Mouse (Mus musculus) left cerebral cortex, postnatal 14 days (tissue): ENCODE measurements around the gene Slc35g1. TPM values are rescaled to one million over a fixed set of nuclear protein-coding genes. Genes with fewer than 3 reads are reported as not detected.
"Not testable (repeated sequence)": the region's sequence is repeated elsewhere in the genome, so short reads cannot be mapped to it uniquely, and the experiment has no call there.

ENCODE experiments used
- DNase-seq, 2 experiments: peaks; one replicate each; pipeline ENCODE4 v3.0.0; 2021 to 2022; ENCODE audit warnings: low spot score in 2 of 2, mixed read lengths in 1 of 2
- intact Hi-C: fragments of 180-260 bp; cut with DNase I; formaldehyde crosslinking; loops from one replicate; pipeline ENCODE4 v1.15.1; 2025
- total RNA-seq, 2 experiments: library from RNA; stranded (reverse); gene quantifications; 2 replicates each; pipeline ENCODE4 v1.2.3; 2021

Slc35g1 gene
- total RNA-seq, 2 experiments from 2014 or later: 2.6 to 3.5 TPM

DNA sequence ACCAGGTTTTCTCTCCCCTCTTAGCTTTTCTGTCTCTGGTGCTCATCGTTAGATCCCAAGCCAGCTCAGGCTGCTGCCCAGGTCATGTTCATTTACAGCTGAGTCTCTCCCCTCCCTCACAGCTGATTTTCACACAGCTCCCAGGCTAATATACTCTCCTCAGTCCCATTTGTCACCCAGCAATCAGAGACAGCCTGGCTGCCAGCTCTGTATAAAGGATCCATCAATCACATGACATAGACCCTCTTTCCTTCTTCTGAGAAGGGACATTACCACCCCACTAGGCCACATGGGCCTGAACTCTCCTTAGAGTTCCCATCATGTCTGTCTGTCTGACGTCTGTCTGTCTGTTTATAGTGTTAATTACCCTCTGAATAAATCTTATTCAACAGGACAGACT lies 22.4 kb upstream of the Slc35g1 start:
- intact Hi-C loops: no loop called here
- no peak for DNase-seq

DNA sequence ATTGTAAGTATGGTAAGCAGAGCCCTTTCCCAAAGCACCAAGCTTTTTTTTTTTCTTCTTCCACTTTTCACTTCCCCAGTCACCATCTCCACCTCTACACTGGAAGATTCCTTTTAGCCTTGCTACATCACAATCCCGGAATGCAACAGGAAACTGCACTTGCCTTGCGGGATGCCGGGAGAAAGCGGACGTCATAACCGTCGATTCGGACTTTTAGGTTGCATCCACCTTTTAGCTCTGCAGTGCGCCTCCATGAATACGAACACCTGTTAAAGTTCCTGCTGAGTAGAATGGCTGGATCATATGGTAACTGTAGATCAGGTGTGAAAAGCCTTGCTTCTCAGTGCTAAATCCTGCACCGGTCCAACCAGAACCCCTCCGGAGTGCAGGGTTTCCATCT lies 12.0 kb upstream of the Slc35g1 start:
- intact Hi-C loops: no loop called here
- DNase-seq: no peak

DNA sequence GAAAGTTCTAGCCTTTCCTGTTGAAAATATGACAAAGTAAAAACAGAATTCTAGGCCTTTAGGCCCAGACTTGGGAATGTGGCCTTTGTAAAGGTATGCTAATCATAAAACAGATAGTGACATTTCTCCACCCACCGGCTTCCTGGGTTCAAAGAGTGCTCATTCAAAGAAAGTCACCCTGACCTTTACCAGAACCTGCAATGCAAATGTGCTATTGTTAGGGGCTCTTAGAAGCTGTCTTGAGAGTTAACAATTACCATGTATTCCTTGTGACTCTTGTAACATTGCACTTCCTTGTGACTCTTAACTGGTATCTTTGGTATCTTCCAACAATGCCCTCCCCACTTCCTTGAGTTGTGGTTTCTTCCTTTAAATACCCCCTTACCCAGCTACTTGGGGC lies 8.8 kb upstream of the Slc35g1 start:
- intact Hi-C loops, DNase-seq: not testable (repeated sequence)

DNA sequence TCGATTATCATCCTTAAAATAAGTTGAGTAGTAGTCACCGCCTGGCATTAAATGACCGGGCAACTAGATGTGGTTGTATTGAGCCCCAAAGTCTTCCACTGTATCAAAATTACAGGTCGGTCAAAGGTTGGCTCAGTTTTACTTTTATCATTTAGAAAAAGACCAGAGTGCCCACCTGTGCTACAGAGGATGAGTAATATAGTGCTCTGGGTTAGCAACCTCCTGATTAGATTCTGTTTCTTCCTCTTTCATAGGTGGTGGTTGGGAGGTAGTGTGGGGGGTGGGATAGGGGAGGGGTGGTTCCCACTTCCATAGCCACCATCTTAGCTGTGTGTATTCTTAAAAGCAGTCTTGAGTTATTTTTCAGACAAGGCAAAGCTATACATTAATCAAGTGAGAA lies 7.9 kb upstream of the Slc35g1 start:
- intact Hi-C loops: no loop called here
- DNase-seq: no peak

DNA sequence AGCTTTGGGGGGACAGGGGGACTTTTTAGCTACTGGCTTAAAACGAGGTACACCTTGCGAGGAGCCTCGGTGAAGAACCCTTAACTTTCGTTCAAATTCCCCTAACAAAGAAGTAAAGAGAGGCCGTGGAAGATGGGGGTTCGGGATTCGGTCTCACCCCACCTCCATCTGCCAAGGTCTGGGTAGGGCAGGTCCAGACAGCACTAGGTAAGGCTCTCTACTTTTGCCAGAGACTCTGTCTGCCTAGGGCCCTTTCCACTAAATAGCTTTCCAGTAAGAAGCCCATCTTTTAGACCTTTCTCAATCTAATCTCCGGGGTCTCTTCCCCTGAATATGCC lies 822 bp downstream of the Slc35g1 start:
- no peak for DNase-seq
- intact Hi-C loops: no loop called here

DNA sequence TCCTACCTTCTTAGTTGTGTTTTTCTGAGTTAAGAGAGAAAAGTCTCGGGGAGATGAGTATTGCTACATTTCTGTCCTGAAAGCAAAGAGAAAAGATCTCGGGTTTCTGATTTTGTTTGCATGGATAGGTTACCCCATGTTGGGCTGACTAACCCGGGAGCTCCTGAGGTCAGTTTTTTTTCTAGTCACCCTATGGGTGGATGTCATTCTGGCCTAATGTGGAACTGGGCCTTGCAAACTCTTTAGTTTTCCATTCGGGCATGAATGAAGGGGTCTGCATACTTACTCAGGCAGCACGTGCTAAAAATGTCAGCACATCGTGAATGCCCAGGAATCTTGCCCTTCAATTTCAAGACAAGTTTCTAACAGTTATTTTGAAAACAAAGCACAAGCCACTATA lies 1.2 kb downstream of the Slc35g1 start:
- intact Hi-C loops: no loop called here
- DNase-seq: no peak

DNA sequence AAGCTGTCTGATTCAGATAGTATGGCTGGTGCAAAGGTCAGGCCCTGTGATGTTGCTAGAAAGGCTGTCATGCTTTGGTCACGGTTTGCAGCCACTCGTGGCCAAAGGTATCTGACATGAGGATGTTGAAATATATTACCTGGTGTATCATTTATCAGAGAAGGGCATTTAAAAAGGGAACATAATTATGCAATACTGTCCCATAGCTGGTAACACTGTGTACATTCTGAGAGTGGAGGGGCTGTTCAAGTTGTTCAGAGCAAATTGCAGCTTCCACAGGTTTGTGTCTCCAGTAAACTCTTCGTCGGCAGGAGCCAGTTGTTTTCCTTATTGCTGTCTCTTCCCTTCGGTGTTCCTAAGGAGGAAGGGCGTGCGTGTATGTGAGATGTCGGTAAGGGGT lies 3.2 kb downstream of the Slc35g1 start:
- no peak for DNase-seq
- intact Hi-C loops: no loop called here

DNA sequence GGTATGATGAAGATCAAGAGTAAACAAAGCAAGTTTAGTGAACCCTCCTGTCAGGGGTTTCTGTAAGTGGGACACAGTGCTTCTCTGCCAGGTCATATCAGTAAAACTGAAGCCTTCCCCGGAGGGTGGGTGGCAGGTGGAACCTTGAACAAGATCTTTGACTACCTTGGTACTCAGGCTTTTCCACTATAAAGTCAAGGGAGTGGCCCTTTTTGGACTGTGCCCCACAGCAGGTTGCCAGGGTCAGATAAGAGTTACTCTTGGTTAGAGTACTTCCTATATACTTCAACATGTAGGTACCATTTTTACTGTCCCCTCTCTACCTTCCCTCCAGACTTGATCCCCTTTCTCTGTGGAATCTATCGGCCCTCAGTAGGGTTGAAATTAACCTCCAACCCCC lies 5.1 kb downstream of the Slc35g1 start:
- intact Hi-C loops: no loop called here
- DNase-seq: no peak

DNA sequence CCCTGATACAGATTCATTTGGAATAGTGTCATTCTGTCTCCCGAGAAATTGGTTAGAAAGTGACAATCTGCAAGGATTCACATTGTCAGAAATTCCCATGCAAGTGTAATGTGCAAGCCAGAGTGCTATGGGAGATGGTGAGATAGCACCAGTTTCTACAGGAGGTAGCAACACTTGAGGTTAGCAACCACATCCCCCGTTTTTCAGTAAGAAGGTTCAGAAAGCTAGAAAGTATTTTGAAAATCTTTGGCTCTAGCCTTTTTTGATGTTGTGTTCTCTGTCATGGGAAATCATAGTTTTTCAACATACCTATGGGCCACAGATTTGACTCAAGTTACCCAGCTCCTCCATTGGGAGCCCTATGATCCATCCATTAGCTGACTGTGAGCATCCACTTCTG lies 5.6 kb downstream of the Slc35g1 start:
- no peak for DNase-seq
- intact Hi-C loops: no loop called here

DNA sequence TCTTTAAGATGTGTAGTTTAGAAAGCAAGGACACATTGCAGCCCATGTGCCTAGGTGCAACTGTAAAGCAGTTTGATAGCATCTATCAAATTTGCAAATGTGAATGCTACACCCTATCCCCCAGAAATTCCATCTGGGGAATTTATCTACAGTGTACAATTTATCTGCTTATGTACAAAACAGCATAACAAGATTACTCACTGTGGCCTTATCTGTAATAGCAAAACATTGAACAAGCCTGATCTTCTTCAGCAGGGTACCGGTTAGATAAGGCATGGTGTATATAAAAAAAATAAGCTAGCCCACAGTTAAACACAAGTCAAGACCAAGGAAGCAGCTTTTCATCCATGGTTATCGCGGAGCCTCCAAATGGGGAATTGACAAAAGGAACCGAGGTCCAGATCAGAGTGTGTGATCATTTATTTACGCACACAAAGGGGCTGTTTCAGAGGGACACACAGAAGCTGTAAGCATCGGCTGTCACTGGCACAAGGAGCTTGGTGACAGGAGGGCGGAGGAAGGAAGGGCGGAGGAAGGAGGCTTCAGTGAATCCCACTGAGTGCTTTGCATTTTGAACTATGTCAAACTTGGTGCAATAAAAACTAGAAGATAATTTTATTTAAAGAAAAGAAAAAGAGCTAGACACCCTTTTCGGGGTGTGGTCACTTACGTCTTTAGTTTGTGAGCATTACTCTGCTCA lies 14.7 kb downstream of the Slc35g1 start:
- intact Hi-C loops: no loop called here
- DNase-seq: no peak

DNA sequence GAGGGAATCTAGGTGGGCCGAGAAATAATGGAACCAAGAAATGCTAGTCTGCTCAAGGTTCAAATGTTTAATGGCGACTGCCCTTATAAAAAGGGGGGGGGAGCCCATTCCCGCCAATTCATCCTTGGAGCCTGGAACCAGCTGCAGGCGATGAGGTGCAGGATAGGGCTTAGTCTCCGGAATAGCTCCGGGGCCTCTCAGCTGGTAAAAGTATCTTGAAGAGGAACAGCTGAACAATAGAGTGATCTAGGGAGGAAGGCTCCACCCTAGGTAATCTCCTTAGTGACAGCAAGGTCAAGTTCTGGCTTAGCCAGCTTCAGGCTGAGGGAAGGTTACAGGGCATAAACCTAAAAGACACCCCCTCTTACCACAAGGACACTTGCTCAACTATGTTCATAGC lies 18.1 kb downstream of the Slc35g1 start:
- DNase-seq: no peak

DNA sequence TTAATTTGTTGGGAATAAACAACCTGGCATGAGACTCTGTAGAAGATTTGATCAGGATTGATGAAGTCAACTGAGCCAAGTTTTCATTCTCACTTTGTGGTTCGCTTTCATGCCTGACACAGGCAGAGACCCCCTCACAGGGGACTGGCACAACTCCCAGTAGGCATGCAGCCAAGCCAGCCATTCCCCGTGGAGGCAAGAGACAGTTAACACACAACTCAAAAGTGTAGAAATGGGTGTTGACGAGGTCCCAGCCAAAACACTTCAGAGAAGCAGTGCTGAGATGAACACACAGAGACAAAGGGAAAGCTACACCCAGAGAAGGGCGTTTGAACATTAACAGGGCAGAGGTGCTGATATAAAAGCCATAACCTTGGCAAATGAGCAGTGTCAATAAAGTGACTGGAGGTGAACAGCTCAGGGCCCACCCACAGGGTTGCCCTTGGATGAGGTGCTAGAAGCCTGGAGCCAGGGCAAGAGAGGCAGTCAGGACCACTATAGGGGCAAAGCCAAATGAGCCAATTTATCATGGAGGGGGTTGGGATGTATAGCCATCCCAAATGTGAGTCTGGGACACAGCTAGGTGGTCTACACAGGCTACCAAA lies 23.1 kb downstream of the Slc35g1 start:
- intact Hi-C loops: no loop called here

More for the DNA sequence above, 18.1 kb downstream of the Slc35g1 start:
- intact Hi-C loops: no loop called here

DNA sequence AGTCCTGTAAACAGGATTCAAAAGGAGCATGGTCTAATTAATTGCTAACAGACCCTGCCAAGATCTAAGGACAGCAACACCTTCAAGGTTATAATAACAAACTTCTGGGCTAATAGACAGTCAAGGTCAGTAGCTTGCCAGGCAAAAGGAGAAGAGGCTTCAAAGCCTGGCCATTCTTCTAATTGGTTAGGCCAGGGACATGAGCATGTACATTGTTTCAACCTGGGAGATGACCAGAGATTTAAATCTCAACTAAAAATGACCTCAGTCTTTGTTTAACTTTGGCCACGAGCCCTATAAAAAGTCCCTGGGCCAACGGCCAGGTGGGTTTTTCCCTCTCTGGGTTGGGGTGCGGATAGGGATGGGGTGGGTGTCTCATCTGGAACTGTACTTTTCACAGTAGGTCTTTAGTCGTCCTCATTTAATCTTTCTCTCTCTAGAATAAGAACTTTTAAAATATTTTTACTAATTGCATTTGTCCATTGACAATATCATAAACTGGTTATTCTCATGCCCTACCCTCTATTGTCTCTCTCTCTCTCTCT lies 25.0 kb downstream of the Slc35g1 start:
- no peak for DNase-seq
- intact Hi-C loops: loop anchor here (5.0 to 10.0 kb wide), 2 partner anchors 356 to 494 kb away; no protein-coding TSS in a partner anchor

More for the DNA sequence above, 23.1 kb downstream of the Slc35g1 start:
- DNase-seq: no peak

DNA sequence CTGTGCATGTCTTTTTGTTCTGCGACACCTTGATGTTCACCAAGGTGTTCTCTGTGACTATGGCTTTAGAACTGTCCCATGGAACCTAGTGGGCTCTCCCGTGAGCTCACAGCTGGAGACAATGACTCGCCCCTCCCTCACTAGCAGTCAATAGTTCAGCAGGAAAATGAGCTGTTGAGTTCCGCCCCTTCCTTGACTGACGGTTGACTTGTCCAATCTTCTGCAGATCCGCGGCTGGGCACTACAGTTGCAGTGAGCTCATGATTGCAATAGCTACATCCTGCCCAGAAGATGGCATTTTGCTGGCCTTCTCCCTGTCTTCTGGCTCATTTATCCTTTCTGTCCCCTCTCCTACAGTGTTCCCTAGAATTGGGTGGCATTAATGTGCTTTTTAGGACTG lies 25.7 kb downstream of the Slc35g1 start:
- intact Hi-C loops: loop anchor here (5.0 to 10.0 kb wide), 2 partner anchors 356 to 493 kb away; no protein-coding TSS in a partner anchor
- DNase-seq: peak in 1 of 2 experiments; percentile 9

DNA sequence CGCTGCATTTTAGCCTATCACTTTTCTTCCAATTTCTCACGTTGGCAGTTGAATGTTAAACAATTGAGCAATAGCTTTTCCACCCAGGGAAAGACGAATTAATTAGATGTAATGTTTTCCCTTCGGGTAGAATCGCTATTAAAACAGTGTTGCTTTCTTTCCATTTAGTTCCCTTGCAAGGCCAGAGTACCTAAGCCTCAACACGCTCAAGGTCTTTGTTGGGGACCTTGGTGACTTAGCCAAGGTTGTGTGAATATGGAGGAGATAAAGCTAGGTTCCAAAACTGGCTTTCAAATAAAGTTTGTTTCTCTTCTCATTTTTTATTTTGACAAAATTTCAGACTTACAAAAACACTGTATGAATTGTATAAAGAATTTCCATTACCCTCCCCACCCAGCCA lies 27.1 kb downstream of the Slc35g1 start:
- intact Hi-C loops: loop anchor here (5.0 to 10.0 kb wide), 2 partner anchors 354 to 492 kb away; no protein-coding TSS in a partner anchor
- no peak for DNase-seq

DNA sequence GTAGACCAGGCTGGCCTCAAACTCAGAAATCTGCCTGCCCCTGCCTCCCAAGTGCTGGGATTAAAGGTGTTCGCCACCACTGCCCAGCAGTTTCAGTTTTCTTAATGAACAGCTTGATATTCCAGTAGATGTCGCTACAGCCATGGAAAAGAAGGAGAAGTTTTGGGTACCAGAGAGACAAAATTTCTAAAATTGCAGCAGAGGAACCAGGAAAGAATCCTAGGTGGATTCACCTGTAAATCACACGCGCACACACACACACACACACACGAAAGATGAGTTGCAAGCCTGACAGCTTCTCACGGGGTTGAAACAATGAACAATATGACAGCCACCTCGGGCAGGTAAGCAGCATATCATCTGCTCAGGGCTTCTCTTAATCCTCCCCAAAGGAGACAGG lies 28.1 kb downstream of the Slc35g1 start:
- intact Hi-C loops: loop anchor here (5.0 to 10.0 kb wide), 2 partner anchors 353 to 491 kb away; no protein-coding TSS in a partner anchor
- DNase-seq: peak; percentile 27 to 45

DNA sequence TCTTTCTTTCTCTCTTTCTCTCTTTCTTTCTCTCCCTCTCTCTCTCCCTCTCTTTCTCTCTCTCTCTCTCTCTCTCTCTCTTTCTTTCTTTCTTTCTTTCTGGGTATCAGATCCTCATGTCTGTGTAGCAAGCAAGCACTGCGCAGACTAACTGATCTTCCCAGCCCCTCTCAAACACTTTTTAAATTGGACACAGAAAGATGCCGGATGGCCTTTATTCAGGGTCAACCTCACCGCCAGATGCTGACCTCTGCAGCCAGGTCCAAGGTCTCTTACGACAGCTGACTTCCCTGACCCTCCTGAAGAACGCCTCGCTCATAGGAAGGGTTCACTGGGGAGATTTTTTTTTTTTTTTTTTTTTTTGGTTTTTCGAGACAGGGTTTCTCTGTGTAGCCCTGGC lies 28.8 kb downstream of the Slc35g1 start:
- no peak for DNase-seq
- intact Hi-C loops: loop anchor here (5.0 to 10.0 kb wide), 2 partner anchors 353 to 490 kb away; no protein-coding TSS in a partner anchor

DNA sequence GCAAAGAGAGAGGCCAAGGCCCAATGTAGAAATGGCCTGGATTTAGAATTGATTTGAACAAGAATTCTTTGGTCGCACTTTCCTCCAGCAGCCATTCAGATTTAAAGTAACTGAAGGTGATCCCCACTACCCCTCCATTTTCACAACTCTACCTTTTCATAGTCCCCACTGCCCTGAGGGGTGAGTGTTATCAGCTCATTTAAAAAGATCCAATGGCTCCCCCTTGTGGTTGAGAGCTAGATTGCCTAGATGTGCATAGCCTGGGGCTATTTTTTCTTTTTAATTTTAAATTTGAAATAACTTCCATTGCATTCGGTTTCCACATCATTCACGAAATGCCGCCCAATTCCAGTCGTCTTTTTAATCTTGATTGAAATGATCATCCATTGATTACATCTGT lies 33.5 kb downstream of the Slc35g1 start:
- intact Hi-C loops: loop anchor here (10.0 kb wide), 1 partner anchor 486 kb away; no protein-coding TSS in a partner anchor
- peak; percentile 18 to 43 for DNase-seq

DNA sequence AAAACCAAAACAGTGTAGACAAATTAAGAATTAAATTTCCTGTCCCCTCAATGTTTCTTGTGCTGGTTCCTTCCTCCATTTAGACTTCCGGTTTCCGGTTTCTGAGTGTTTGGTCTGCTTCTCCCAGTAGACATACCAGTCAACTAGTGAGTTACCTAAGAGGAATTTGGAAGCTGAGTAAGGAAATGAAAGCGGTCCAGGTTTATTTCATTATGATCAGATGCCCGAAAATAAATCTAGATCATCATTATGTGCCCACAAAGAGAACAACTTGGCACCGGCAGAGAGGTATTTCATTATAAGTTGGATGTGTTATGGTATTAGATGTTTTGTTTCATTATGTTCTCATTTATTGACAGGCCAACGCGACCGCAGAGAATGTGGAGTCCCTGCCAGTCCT lies 34.7 kb downstream of the Slc35g1 start:
- DNase-seq: no peak
- intact Hi-C loops: no loop called here

DNA sequence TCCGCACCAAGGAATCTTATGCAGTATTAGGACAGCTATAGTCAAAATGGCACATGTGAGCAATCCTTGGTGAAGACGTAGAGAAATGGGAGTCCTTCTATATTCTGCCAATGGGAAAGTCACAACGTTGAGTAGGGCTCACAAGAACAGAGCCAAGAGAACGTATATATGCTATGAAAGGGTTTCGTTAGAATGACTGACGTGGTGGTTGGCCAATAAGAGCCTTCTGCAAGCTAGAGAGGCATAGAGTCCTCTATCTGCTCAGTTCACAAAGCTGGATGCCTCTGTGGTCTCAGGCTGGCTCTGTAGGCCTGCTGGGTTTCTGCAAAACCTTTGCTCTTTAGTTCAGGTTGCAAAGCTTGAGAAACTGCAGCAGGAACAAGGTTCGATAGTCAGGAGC lies 35.5 kb downstream of the Slc35g1 start:
- DNase-seq: no peak
- intact Hi-C loops: no loop called here

DNA sequence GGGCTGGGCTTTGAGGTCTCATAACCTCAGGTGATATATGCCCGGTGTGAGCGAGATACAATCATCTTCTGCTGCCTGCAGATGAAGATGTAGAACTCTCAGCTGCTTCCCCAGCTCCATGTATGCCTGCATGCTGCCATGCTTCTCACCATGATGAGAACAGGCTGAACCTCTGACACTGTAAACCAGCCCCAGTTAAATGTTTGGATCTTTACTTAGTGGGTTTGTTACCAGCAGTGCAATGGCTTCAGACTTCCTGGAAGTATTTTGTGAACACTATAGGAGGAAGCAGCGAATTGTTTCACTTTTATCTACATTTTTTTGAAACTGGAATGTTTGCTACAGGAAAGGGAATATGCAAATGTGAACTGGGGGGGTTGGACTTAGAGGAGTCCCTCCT lies 36.2 kb downstream of the Slc35g1 start:
- intact Hi-C loops: no loop called here

More for the DNA sequence above, 36.2 kb downstream of the Slc35g1 start:
- DNase-seq: no peak
